ENCODE assay signal across 8 mouse cellular contexts in genomic region chr15:10486365-10486839, GRCm38 (mm10). TPM values are rescaled to one million over a fixed set of nuclear protein-coding genes. Genes with fewer than 3 reads are reported as not detected.
DNase-seq lines count a peak whose midpoint lies in the region; ATAC-seq and TF ChIP-seq lines count a peak whose summit lies in the region.

No protein-coding gene starts in this region.

- H3K4me1 ChIP-seq in lung, embryonic 14.5 days (ENCODE audit: insufficient read depth) = no peaks in the 10 kb centered on the region
- peaks cover 21% of the 10 kb centered on the region for H3K4me1 ChIP-seq in embryonic facial prominence, embryonic 14.5 days (ENCODE audit: control insufficient read depth, insufficient read depth, low read length)
- H3K4me1 ChIP-seq in limb, embryonic 11.5 days (ENCODE audit: control insufficient read depth, insufficient read depth, low read length) = no peaks in the 10 kb centered on the region
- peaks cover 23% of the 10 kb centered on the region for H3K4me1 ChIP-seq in neural tube, embryonic 15.5 days

- no peaks in the 10 kb centered on the region for H3K9me3 ChIP-seq in lung, embryonic 14.5 days (ENCODE audit: low read depth, low read length)
- no peaks in the 10 kb centered on the region for H3K9me3 ChIP-seq in embryonic facial prominence, embryonic 14.5 days (ENCODE audit: control insufficient read depth, low read length)
- H3K9me3 ChIP-seq in limb, embryonic 11.5 days (ENCODE audit: control insufficient read depth, low read length) = no peaks in the 10 kb centered on the region
- no peaks in the 10 kb centered on the region for H3K9me3 ChIP-seq in neural tube, embryonic 15.5 days (replicated peaks)

- peak; percentile 27 for DNase-seq in lung, embryonic 14.5 days
- no peak for DNase-seq in lung, adult 18-20 months
- no peak for DNase-seq in embryonic facial prominence, embryonic 14.5 days (ENCODE audit: low spot score)
- no peak for DNase-seq in limb, embryonic 11.5 days (ENCODE audit: low spot score)
- DNase-seq in cerebellum, adult 18-20 months = no peak
- DNase-seq in adrenal gland, adult 18-20 months (ENCODE audit: low spot score in 2 of 2) = no peak
- no peak for DNase-seq in embryo, embryonic 11 days

- no peak for TF ChIP-seq CTCF in lung, embryonic 14.5 days (IDR thresholded peaks at IDR 0.05; ENCODE audit: low read depth)

- H3K4me3 ChIP-seq in lung, embryonic 14.5 days (ENCODE audit: low read depth, low read length) = peak overlapping the region; percentile 83
- peak overlapping the region; percentile 58 for H3K4me3 ChIP-seq in embryonic facial prominence, embryonic 14.5 days (ENCODE audit: low read depth, low read length)
- peak overlapping the region; percentile 67 for H3K4me3 ChIP-seq in limb, embryonic 11.5 days (ENCODE audit: low read depth, low read length)
- H3K4me3 ChIP-seq in neural tube, embryonic 15.5 days (replicated peaks) = peak overlapping the region; percentile 85

- H3K27ac ChIP-seq in lung, embryonic 14.5 days (ENCODE audit: low read depth) = peak overlapping the region; percentile 79
- H3K27ac ChIP-seq in embryonic facial prominence, embryonic 14.5 days (replicated peaks; ENCODE audit: low read depth, low read length) = peak overlapping the region; percentile 74
- H3K27ac ChIP-seq in limb, embryonic 11.5 days (replicated peaks; ENCODE audit: low read depth, low read length) = no peak overlapping the region
- peak overlapping the region; percentile 88 for H3K27ac ChIP-seq in neural tube, embryonic 15.5 days (replicated peaks)

- H3K36me3 ChIP-seq in lung, embryonic 14.5 days (ENCODE audit: insufficient read depth) = peaks cover 21% of the 10 kb centered on the region
- peaks cover 25% of the 10 kb centered on the region for H3K36me3 ChIP-seq in embryonic facial prominence, embryonic 14.5 days (ENCODE audit: control insufficient read depth, insufficient read depth, low read length)
- peaks cover 8% of the 10 kb centered on the region; the same call in 1 of the 2 replicates for H3K36me3 ChIP-seq in limb, embryonic 11.5 days (ENCODE audit: control insufficient read depth, insufficient read depth, low read length)
- H3K36me3 ChIP-seq in neural tube, embryonic 15.5 days = peaks cover 12% of the 10 kb centered on the region

- 1% methylated on average over 18 of the region's 18 CpGs for WGBS in lung, embryonic 14.5 days
- 2% methylated on average over 18 of the region's 18 CpGs for WGBS in embryonic facial prominence, embryonic 14.5 days
- WGBS in limb, embryonic 11.5 days = under 1% methylated on average over 18 of the region's 18 CpGs
- WGBS in neural tube, embryonic 15.5 days = under 1% methylated on average over 18 of the region's 18 CpGs

- no peaks in the 10 kb centered on the region for H3K27me3 ChIP-seq in lung, embryonic 14.5 days (ENCODE audit: insufficient read depth, low read length)
- H3K27me3 ChIP-seq in embryonic facial prominence, embryonic 14.5 days (replicated peaks; ENCODE audit: control insufficient read depth, insufficient read depth, low read length) = no peaks in the 10 kb centered on the region
- H3K27me3 ChIP-seq in limb, embryonic 11.5 days (ENCODE audit: control insufficient read depth, insufficient read depth, low read length) = no peaks in the 10 kb centered on the region
- H3K27me3 ChIP-seq in neural tube, embryonic 15.5 days (replicated peaks) = no peaks in the 10 kb centered on the region

- peak; percentile 64 for ATAC-seq in lung, embryonic 14.5 days (ENCODE audit: insufficient read depth)
- peak; percentile 31 for ATAC-seq in embryonic facial prominence, embryonic 14.5 days (ENCODE audit: low read depth)
- ATAC-seq in limb, embryonic 11.5 days (ENCODE audit: insufficient number of reproducible peaks, low FRiP score, low TSS enrichment, low read depth) = peak; percentile 19; the same call in 1 of the 2 replicates
- peak; percentile 80 for ATAC-seq in neural tube, embryonic 15.5 days (ENCODE audit: low FRiP score)

- peak overlapping the region; percentile 79 for H3K9ac ChIP-seq in lung, embryonic 14.5 days
- peak overlapping the region; percentile 80 for H3K9ac ChIP-seq in embryonic facial prominence, embryonic 14.5 days (ENCODE audit: low read depth, low read length)
- H3K9ac ChIP-seq in limb, embryonic 11.5 days (ENCODE audit: low read length) = peak overlapping the region; percentile 85
- peak overlapping the region; percentile 67 for H3K9ac ChIP-seq in neural tube, embryonic 15.5 days (replicated peaks)

- peak overlapping the region; percentile 81 for H3K4me2 ChIP-seq in lung, embryonic 14.5 days
- H3K4me2 ChIP-seq in embryonic facial prominence, embryonic 14.5 days (ENCODE audit: low read depth, low read length) = peak overlapping the region; percentile 87
- H3K4me2 ChIP-seq in limb, embryonic 11.5 days (ENCODE audit: low read depth, severe bottlenecking) = peak overlapping the region; percentile 65
- H3K4me2 ChIP-seq in neural tube, embryonic 15.5 days = peak overlapping the region; percentile 68

RNA-seq across cellular contexts. Expression of gene Rad1, which starts 0.6 kb away (rescaled TPM):
- polyA plus RNA-seq in lung, embryonic 14.5 days (2014; fragmentation: Nextera tagmentation; extraction: Ambion mirVana) = 25.1 and 25.4 TPM in 2 replicates
- polyA plus RNA-seq in embryonic facial prominence, embryonic 14.5 days (2014; fragmentation: Nextera tagmentation; extraction: Ambion mirVana) = 10.1 and 10.7 TPM in 2 replicates
- polyA plus RNA-seq in limb, embryonic 11.5 days (2014; fragmentation: Nextera tagmentation; extraction: Ambion mirVana) = 33.6 and 39.1 TPM in 2 replicates
- polyA plus RNA-seq in neural tube, embryonic 15.5 days (2015; fragmentation: Nextera tagmentation; extraction: Ambion mirVana) = 25.5 and 33.0 TPM in 2 replicates
- 10 to 100 TPM; 12.0 to 15.3 TPM for total RNA-seq in adrenal gland, adult 18-20 months (2021)

RNA-seq across cellular contexts. Expression of gene Brix1, which starts 0.7 kb away (rescaled TPM):
- polyA plus RNA-seq in lung, embryonic 14.5 days (2014; fragmentation: Nextera tagmentation; extraction: Ambion mirVana) = 120 and 126 TPM in 2 replicates
- polyA plus RNA-seq in embryonic facial prominence, embryonic 14.5 days (2014; fragmentation: Nextera tagmentation; extraction: Ambion mirVana) = 101 and 110 TPM in 2 replicates
- 146 and 162 TPM in 2 replicates for polyA plus RNA-seq in limb, embryonic 11.5 days (2014; fragmentation: Nextera tagmentation; extraction: Ambion mirVana)
- polyA plus RNA-seq in neural tube, embryonic 15.5 days (2015; fragmentation: Nextera tagmentation; extraction: Ambion mirVana) = 48.7 and 59.4 TPM in 2 replicates
- 10 to 100 TPM; 49.7 to 51.4 TPM for total RNA-seq in adrenal gland, adult 18-20 months (2021)

RNA-seq across cellular contexts. Expression of gene Dnajc21, which starts 16.1 kb away (rescaled TPM):
- polyA plus RNA-seq in lung, embryonic 14.5 days (2014; fragmentation: Nextera tagmentation; extraction: Ambion mirVana) = 15.0 and 17.9 TPM in 2 replicates
- polyA plus RNA-seq in embryonic facial prominence, embryonic 14.5 days (2014; fragmentation: Nextera tagmentation; extraction: Ambion mirVana) = 13.6 and 15.9 TPM in 2 replicates
- polyA plus RNA-seq in limb, embryonic 11.5 days (2014; fragmentation: Nextera tagmentation; extraction: Ambion mirVana) = 18.3 and 20.8 TPM in 2 replicates
- polyA plus RNA-seq in neural tube, embryonic 15.5 days (2015; fragmentation: Nextera tagmentation; extraction: Ambion mirVana) = 11.0 and 12.3 TPM in 2 replicates
- 10 to 100 TPM; 43.6 to 44.8 TPM for total RNA-seq in adrenal gland, adult 18-20 months (2021)

Comparison
In these comparisons a context has a peak if more than half of its experiments do, and no peak if none do; other contexts are left out.
1. ATAC-seq: peak in every context shown above with its lines; median percentile 80 in neural tube, embryonic 15.5 days; 64 in lung, embryonic 14.5 days; 31 in embryonic facial prominence, embryonic 14.5 days; 19 in limb, embryonic 11.5 days.